Mouse (Mus musculus) olfactory bulb, adult 2 months (tissue): ENCODE data around the gene Rab1a.
"Not testable (repeated sequence)": the region's sequence is repeated elsewhere in the genome, so short reads cannot be mapped to it uniquely, and the experiment has no call there.

Experiments
- CTCF ChIP-seq: fragments of 200-500 bp; IDR thresholded peaks from 2 replicates; pipeline ENCODE4 v1.5.1; 2012; ENCODE audit warnings: low read depth, mild to moderate bottlenecking, low read length, moderate library complexity; ENCODE audit not compliant: insufficient read depth
- POLR2A ChIP-seq: fragments of 200-500 bp; IDR thresholded peaks from 2 replicates; pipeline ENCODE4 v1.6.1; 2012; ENCODE audit warnings: mild to moderate bottlenecking, low read depth, low read length, moderate library complexity; ENCODE audit not compliant: insufficient read depth

DNA sequence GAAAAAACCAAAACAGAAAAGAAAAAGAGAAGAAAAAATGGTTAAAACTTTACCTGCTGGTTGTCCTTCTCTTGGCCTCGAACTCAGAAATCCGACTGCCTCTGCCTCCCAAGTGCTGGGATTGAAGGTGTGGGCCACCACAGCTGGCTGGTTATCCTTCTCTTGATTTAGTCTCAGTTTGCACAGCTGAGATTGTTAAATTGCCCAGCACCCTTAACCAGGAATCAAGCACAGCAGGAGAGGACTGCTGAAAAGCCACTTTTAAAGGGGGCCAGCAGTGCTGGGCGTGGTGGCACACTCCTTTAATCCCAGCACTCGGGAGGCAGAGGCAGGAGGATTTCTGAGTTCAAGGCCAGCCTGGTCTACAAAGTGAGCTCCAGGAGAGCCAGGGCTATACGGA lies 47.7 kb upstream of the Rab1a start:
- TF ChIP-seq POLR2A, CTCF: not testable (repeated sequence)
